8 mouse cellular contexts compared by ENCODE assay signal in genomic region chr12:84288461-84288860, GRCm38 (mm10). TPM values are rescaled to one million over a fixed set of nuclear protein-coding genes. Genes with fewer than 3 reads are reported as not detected.
DNase-seq lines count a peak whose midpoint lies in the region; ATAC-seq and TF ChIP-seq lines count a peak whose summit lies in the region.

No protein-coding gene starts in this region.

- H3K4me1 ChIP-seq in cortical plate, adult 2 months (ENCODE audit: control insufficient read depth, insufficient read depth, low read length) = peaks cover 3% of the 10 kb centered on the region; the same call in 1 of the 2 replicates
- peaks cover 8% of the 10 kb centered on the region for H3K4me1 ChIP-seq in forebrain, embryonic 16.5 days (replicated peaks; ENCODE audit: control insufficient read depth, insufficient read depth, low read length)

- no peak overlapping the region for H3K9ac ChIP-seq in forebrain, embryonic 16.5 days (replicated peaks; ENCODE audit: low read depth, low read length)

- no peak for ATAC-seq in forebrain, embryonic 16.5 days

- intact Hi-C loops in heart, postnatal 25 days (cut with DNase I) = loop anchor here (5.0 kb wide), 1 partner anchor 69 kb away; no protein-coding TSS in a partner anchor

- peaks cover 2% of the 10 kb centered on the region; the same call in 1 of the 2 replicates for H3K36me3 ChIP-seq in forebrain, embryonic 16.5 days (ENCODE audit: control insufficient read depth, insufficient read depth)

- H3K27ac ChIP-seq in cortical plate, adult 2 months (ENCODE audit: insufficient read depth, low read length) = no peak overlapping the region
- H3K27ac ChIP-seq in forebrain, embryonic 16.5 days (ENCODE audit: low read length) = no peak overlapping the region

- 0 out of 2 replicates have a peak, but pooled peaks have one; percentile 20 for TF ChIP-seq CTCF in cortical plate, adult 2 months (IDR thresholded peaks at IDR 0.05; ENCODE audit: extremely low read depth, insufficient read depth, low read length)

- no peaks in the 10 kb centered on the region for H3K27me3 ChIP-seq in forebrain, embryonic 16.5 days (replicated peaks; ENCODE audit: control insufficient read depth, insufficient read depth, low read length)

- no peak overlapping the region for H3K4me2 ChIP-seq in forebrain, embryonic 16.5 days (ENCODE audit: low read length)

- no peak overlapping the region for H3K4me3 ChIP-seq in cortical plate, adult 2 months (ENCODE audit: insufficient read depth, low read length)
- H3K4me3 ChIP-seq in forebrain, embryonic 16.5 days (replicated peaks; ENCODE audit: low read length) = no peak overlapping the region

- 68% methylated on average over 3 of the region's 3 CpGs for WGBS in forebrain, embryonic 16.5 days

- peak; percentile 53 to 66 for DNase-seq in heart, adult 18-20 months
- DNase-seq in heart, postnatal 25 days (ENCODE audit: low spot score) = no peak
- peak; percentile 24 for DNase-seq in 3134 (ENCODE audit: extremely low read depth, insufficient read length, low spot score)
- DNase-seq in NIH3T3 (ENCODE audit: low read depth) = peak; percentile 73
- peak; percentile 73 to 79 for DNase-seq in kidney, postnatal 25 days
- DNase-seq in retina, postnatal 1 day = peak; percentile 57

- TF ChIP-seq POLR2A in cortical plate, adult 2 months (IDR thresholded peaks at IDR 0.05; ENCODE audit: extremely low read depth, insufficient read depth, low read length) = no peak

- no peaks in the 10 kb centered on the region for H3K9me3 ChIP-seq in forebrain, embryonic 16.5 days (ENCODE audit: control insufficient read depth, low read length)

RNA-seq across cellular contexts. Expression of gene Ptgr2, which starts 3.4 kb away (rescaled TPM):
- total RNA-seq in heart, adult 18-20 months (2021) = 100 to 1,000 TPM; 234 to 244 TPM
- total RNA-seq in heart, postnatal 25 days (2021) = 100 to 1,000 TPM; 213 to 236 TPM
- 30.3 and 31.0 TPM in 2 replicates for polyA plus RNA-seq in cortical plate, adult 2 months (2012; rRNA removed)
- 13.2 and 15.1 TPM in 2 replicates for polyA plus RNA-seq in forebrain, embryonic 16.5 days (2015; fragmentation: Nextera tagmentation; extraction: Ambion mirVana)

RNA-seq across cellular contexts. Expression of gene Zfp410, which starts 28.2 kb away (rescaled TPM):
- 10 to 100 TPM; 22.5 to 24.7 TPM for total RNA-seq in heart, adult 18-20 months (2021)
- 10 to 100 TPM; 19.5 to 22.1 TPM for total RNA-seq in heart, postnatal 25 days (2021)
- polyA plus RNA-seq in cortical plate, adult 2 months (2012; rRNA removed) = 36.0 and 36.4 TPM in 2 replicates
- polyA plus RNA-seq in forebrain, embryonic 16.5 days (2015; fragmentation: Nextera tagmentation; extraction: Ambion mirVana) = 87.9 and 97.7 TPM in 2 replicates
